Comparison of ENCODE assay signal across 18 mouse cellular contexts in genomic region chr6:35147726-35148422, GRCm38 (mm10).
"Had no signal": no experiment of that assay in that cellular context is flagged by ENCODE, and none has a peak within 500 bp of the region (broad histone marks: within the 10 kb centered on the region; RNA-seq: fewer than 3 reads in every experiment).

No protein-coding gene starts in this region.

- H3K4me1 ChIP-seq: kidney, embryonic 15.5 days; limb, embryonic 12.5 days; limb, embryonic 15.5 days; midbrain, embryonic 10.5 days; midbrain, embryonic 13.5 days had no signal

- H3K27ac ChIP-seq: kidney, embryonic 15.5 days; limb, embryonic 12.5 days; limb, embryonic 15.5 days; liver, embryonic 14.5 days; midbrain, embryonic 10.5 days; midbrain, embryonic 13.5 days; stomach, postnatal 0 days had no signal

- H3K4me2 ChIP-seq: kidney, embryonic 15.5 days; limb, embryonic 12.5 days; limb, embryonic 15.5 days; liver, embryonic 11.5 days; lung, embryonic 14.5 days; midbrain, embryonic 13.5 days had no signal

- H3K4me3 ChIP-seq: kidney, embryonic 15.5 days; limb, embryonic 12.5 days; limb, embryonic 15.5 days; megakaryocyte, embryonic 14.5 days; midbrain, embryonic 10.5 days; midbrain, embryonic 13.5 days had no signal

- ATAC-seq: intestine, postnatal 0 days; liver, postnatal 0 days; lung, postnatal 0 days; midbrain, embryonic 13.5 days; midbrain, embryonic 16.5 days had no signal

- H3K36me3 ChIP-seq: kidney, embryonic 15.5 days; limb, embryonic 12.5 days; limb, embryonic 15.5 days; midbrain, embryonic 10.5 days; midbrain, embryonic 13.5 days had no signal

- H3K9me3 ChIP-seq: limb, embryonic 15.5 days; midbrain, embryonic 13.5 days had no signal

- DNase-seq: kidney, adult 8-10 months; kidney, postnatal 10 days; kidney, postnatal 36 days; liver, postnatal 0 days; lung, embryonic 14.5 days; thymus, postnatal 36 days had no signal

- H3K9ac ChIP-seq: kidney, embryonic 15.5 days; limb, embryonic 12.5 days; limb, embryonic 15.5 days; liver, embryonic 14.5 days; liver, postnatal 0 days; lung, embryonic 14.5 days; midbrain, embryonic 13.5 days had no signal

- H3K27me3 ChIP-seq: kidney, embryonic 15.5 days; limb, embryonic 12.5 days; limb, embryonic 15.5 days; midbrain, embryonic 13.5 days had no signal
